Mouse (Mus musculus): ENCODE results near the gene Gm45062. TPM values are rescaled to one million over a fixed set of nuclear protein-coding genes. Genes with fewer than 3 reads are reported as not detected.
"Not testable (repeated sequence)": the region's sequence is repeated elsewhere in the genome, so short reads cannot be mapped to it uniquely, and the experiment has no call there.

Gm45062 gene
- polyA plus RNA-seq, 1 experiment from 2014 or later: 14.6 TPM

GRCm38 (mm10) chr6:8283255-8283654, 24.0 kb downstream of the Gm45062 start:
- Histone ChIP-seq H3K27me3 (no peaks in the 10 kb centered on the region), H3K4me3 (no peak overlapping the region), H3K4me2 (replicated peaks) (no peak overlapping the region), H3K36me3 (no peaks in the 10 kb centered on the region), H3K9ac (no peak overlapping the region), H3K27ac (no peak overlapping the region), H3K9me3 (replicated peaks) (no peaks in the 10 kb centered on the region), H3K4me1 (no peaks in the 10 kb centered on the region)
- no peak for ATAC-seq (ENCODE audit: low FRiP score)
- WGBS: 82% methylated on average over 4 of the region's 4 CpGs

- Histone ChIP-seq H3K27me3 (no peaks in the 10 kb centered on the region), H3K4me2 (replicated peaks) (no peak overlapping the region), H3K4me1 (no peaks in the 10 kb centered on the region), H3K36me3 (no peaks in the 10 kb centered on the region), H3K9ac (no peak overlapping the region), H3K27ac (no peak overlapping the region), H3K4me3 (no peak overlapping the region), H3K9me3 (replicated peaks) (no peaks in the 10 kb centered on the region)
- 86% methylated on average over 3 of the region's 3 CpGs for WGBS
- no peak for ATAC-seq (ENCODE audit: low FRiP score)
Observed at GRCm38 (mm10) chr6:8285401-8285960, 26.2 kb downstream of the Gm45062 start.

- no peak overlapping the region for H3K4me2 ChIP-seq (replicated peaks)
- no peaks in the 10 kb centered on the region for H3K9me3 ChIP-seq (replicated peaks)
- no peak overlapping the region for H3K4me3 ChIP-seq
- H3K9ac ChIP-seq: no peak overlapping the region
- H3K4me1 ChIP-seq: no peaks in the 10 kb centered on the region
- no peak overlapping the region for H3K27ac ChIP-seq
- no peak for ATAC-seq (ENCODE audit: low FRiP score)
- no peaks in the 10 kb centered on the region for H3K36me3 ChIP-seq
- no peaks in the 10 kb centered on the region for H3K27me3 ChIP-seq
- 98% methylated on average over 3 of the region's 3 CpGs for WGBS
Observed at GRCm38 (mm10) chr6:8286146-8286545, 26.9 kb downstream of the Gm45062 start.

GRCm38 (mm10) chr6:8288755-8289580, 29.7 kb downstream of the Gm45062 start:
- no peak for ATAC-seq (ENCODE audit: low FRiP score)
- 83% methylated on average over 4 of the region's 4 CpGs for WGBS

GRCm38 (mm10) chr6:8294048-8294784, 35.0 kb downstream of the Gm45062 start:
- Histone ChIP-seq H3K36me3 (no peaks in the 10 kb centered on the region), H3K9me3 (replicated peaks) (no peaks in the 10 kb centered on the region), H3K4me3 (no peak overlapping the region), H3K27ac (no peak overlapping the region), H3K27me3 (no peaks in the 10 kb centered on the region), H3K4me2 (replicated peaks) (no peak overlapping the region), H3K4me1 (no peaks in the 10 kb centered on the region), H3K9ac (no peak overlapping the region)
- no peak for ATAC-seq (ENCODE audit: low FRiP score)
- 87% methylated on average over 4 of the region's 4 CpGs for WGBS

More at GRCm38 (mm10) chr6:8288755-8289580, 29.7 kb downstream of the Gm45062 start:
- H3K36me3 ChIP-seq: no peaks in the 10 kb centered on the region
- no peaks in the 10 kb centered on the region for H3K4me1 ChIP-seq
- H3K9ac ChIP-seq: no peak overlapping the region
- H3K4me3 ChIP-seq: no peak overlapping the region
- no peaks in the 10 kb centered on the region for H3K9me3 ChIP-seq (replicated peaks)
- H3K4me2 ChIP-seq (replicated peaks): no peak overlapping the region
- H3K27ac ChIP-seq: no peak overlapping the region
- no peaks in the 10 kb centered on the region for H3K27me3 ChIP-seq

- WGBS: 87% methylated on average over 6 of the region's 6 CpGs
- H3K4me1 ChIP-seq: no peaks in the 10 kb centered on the region
- H3K4me3 ChIP-seq: no peak overlapping the region
- H3K9me3 ChIP-seq (replicated peaks): no peaks in the 10 kb centered on the region
- H3K27me3 ChIP-seq: no peaks in the 10 kb centered on the region
- no peaks in the 10 kb centered on the region for H3K36me3 ChIP-seq
- no peak for ATAC-seq (ENCODE audit: low FRiP score)
- no peak overlapping the region for H3K27ac ChIP-seq
- H3K4me2 ChIP-seq (replicated peaks): no peak overlapping the region
- H3K9ac ChIP-seq: no peak overlapping the region
Observed at GRCm38 (mm10) chr6:8299066-8299863, 40.0 kb downstream of the Gm45062 start.

- 85% methylated on average over 6 of the region's 6 CpGs for WGBS
- H3K9ac ChIP-seq: no peak overlapping the region
- no peaks in the 10 kb centered on the region for H3K4me1 ChIP-seq
- no peak overlapping the region for H3K4me3 ChIP-seq
- no peak overlapping the region for H3K27ac ChIP-seq
- H3K9me3 ChIP-seq (replicated peaks): no peaks in the 10 kb centered on the region
- no peak for ATAC-seq (ENCODE audit: low FRiP score)
- no peaks in the 10 kb centered on the region for H3K36me3 ChIP-seq
- H3K27me3 ChIP-seq: no peaks in the 10 kb centered on the region
- no peak overlapping the region for H3K4me2 ChIP-seq (replicated peaks)
Observed at GRCm38 (mm10) chr6:8307878-8308775, 48.9 kb downstream of the Gm45062 start.

GRCm38 (mm10) chr6:8312554-8312953, 53.3 kb downstream of the Gm45062 start:
- Histone ChIP-seq H3K9me3 (replicated peaks) (no peaks in the 10 kb centered on the region), H3K36me3 (no peaks in the 10 kb centered on the region), H3K4me3 (no peak overlapping the region), H3K27me3 (no peaks in the 10 kb centered on the region), H3K4me2 (replicated peaks) (no peak overlapping the region), H3K9ac (no peak overlapping the region), H3K27ac (no peak overlapping the region), H3K4me1 (no peaks in the 10 kb centered on the region)
- ATAC-seq (ENCODE audit: low FRiP score): no peak
- 90% methylated on average over 2 of the region's 2 CpGs for WGBS

GRCm38 (mm10) chr6:8316201-8316600, 57.0 kb downstream of the Gm45062 start:
- Histone ChIP-seq H3K4me3 (no peak overlapping the region), H3K9me3 (replicated peaks) (no peaks in the 10 kb centered on the region), H3K9ac (no peak overlapping the region), H3K36me3 (no peaks in the 10 kb centered on the region), H3K27ac (no peak overlapping the region), H3K4me1 (no peaks in the 10 kb centered on the region), H3K4me2 (replicated peaks) (no peak overlapping the region), H3K27me3 (no peaks in the 10 kb centered on the region)
- ATAC-seq (ENCODE audit: low FRiP score): no peak

GRCm38 (mm10) chr6:8319591-8319990, 60.3 kb downstream of the Gm45062 start:
- 96% methylated on average over 2 of the region's 2 CpGs for WGBS
- H3K9me3 ChIP-seq (replicated peaks): no peaks in the 10 kb centered on the region

GRCm38 (mm10) chr6:8331496-8331895, 72.2 kb downstream of the Gm45062 start:
- not testable (repeated sequence) for H3K4me3 ChIP-seq; H3K27ac ChIP-seq; ATAC-seq (ENCODE audit: low FRiP score); H3K4me1 ChIP-seq; H3K4me2 ChIP-seq (replicated peaks); H3K9me3 ChIP-seq (replicated peaks); H3K27me3 ChIP-seq; H3K9ac ChIP-seq; H3K36me3 ChIP-seq
- WGBS: 99% methylated on average over 3 of the region's 3 CpGs

More at GRCm38 (mm10) chr6:8319591-8319990, 60.3 kb downstream of the Gm45062 start:
- no peaks in the 10 kb centered on the region for H3K36me3 ChIP-seq
- no peak overlapping the region for H3K4me2 ChIP-seq (replicated peaks)
- H3K9ac ChIP-seq: no peak overlapping the region
- no peak overlapping the region for H3K4me3 ChIP-seq
- ATAC-seq (ENCODE audit: low FRiP score): no peak
- H3K27ac ChIP-seq: no peak overlapping the region
- no peaks in the 10 kb centered on the region for H3K4me1 ChIP-seq
- no peaks in the 10 kb centered on the region for H3K27me3 ChIP-seq

Data from hindbrain, embryonic 12.5 days (tissue).